Mouse (Mus musculus): ENCODE measurements around the gene Rsph1.

DNA sequence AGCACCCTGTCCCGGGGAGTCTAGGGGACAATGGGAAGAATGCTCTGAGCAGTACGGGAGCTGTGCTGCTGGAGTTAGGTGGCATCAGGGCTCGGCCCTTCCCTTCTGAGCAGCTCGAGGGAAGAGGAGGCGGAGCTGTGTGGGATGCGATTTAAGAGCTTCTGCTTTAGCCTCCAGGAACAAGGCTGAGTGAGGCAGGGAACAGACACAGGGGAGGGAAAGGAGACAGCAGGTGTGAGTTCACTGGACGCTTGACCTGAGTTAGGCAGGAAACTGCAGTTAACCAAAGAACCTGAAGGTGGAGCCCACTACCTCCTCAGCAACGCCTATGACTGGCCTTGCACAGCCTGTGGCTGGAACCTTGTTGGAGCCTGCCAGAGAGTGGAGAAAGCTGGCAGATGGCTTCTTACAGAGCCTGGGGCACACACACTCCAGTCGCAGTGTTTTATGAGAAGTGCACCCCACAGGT, 22.7 kb downstream of the Rsph1 start:
- TF ChIP-seq CTCF (IDR thresholded peaks at IDR 0.05; ENCODE audit: low read depth) (peak; percentile 89), EP300 (IDR thresholded peaks at IDR 0.05; ENCODE audit: low read depth) (no peak)
